ENCODE assay signal across 8 mouse cellular contexts in genomic region chr17:57264972-57265945, GRCm38 (mm10). TPM values are rescaled to one million over a fixed set of nuclear protein-coding genes. Genes with fewer than 3 reads are reported as not detected.
DNase-seq lines count a peak whose midpoint lies in the region; ATAC-seq and TF ChIP-seq lines count a peak whose summit lies in the region.

No protein-coding gene starts in this region.

- no peaks in the 10 kb centered on the region for H3K9me3 ChIP-seq in forebrain, embryonic 16.5 days (ENCODE audit: control insufficient read depth, low read length)
- no peaks in the 10 kb centered on the region for H3K9me3 ChIP-seq in limb, embryonic 14.5 days (ENCODE audit: control insufficient read depth, low read length)
- H3K9me3 ChIP-seq in midbrain, embryonic 12.5 days: no peaks in the 10 kb centered on the region

- H3K4me3 ChIP-seq in forebrain, embryonic 16.5 days (replicated peaks; ENCODE audit: low read length): no peak overlapping the region
- peak overlapping the region; percentile 11 for H3K4me3 ChIP-seq in limb, embryonic 14.5 days (replicated peaks; ENCODE audit: low read length)
- H3K4me3 ChIP-seq in midbrain, embryonic 12.5 days: no peak overlapping the region
- no peak overlapping the region for H3K4me3 ChIP-seq in thymus, adult 2 months (ENCODE audit: control insufficient read depth, insufficient read depth, low read length)

- WGBS in forebrain, embryonic 16.5 days: 24% methylated on average over 21 of the region's 22 CpGs
- 25% methylated on average over 21 of the region's 22 CpGs for WGBS in limb, embryonic 14.5 days
- WGBS in midbrain, embryonic 12.5 days: 30% methylated on average over 21 of the region's 22 CpGs
- WGBS in thymus, adult 2 months: 38% methylated on average over 21 of the region's 22 CpGs

- TF ChIP-seq CTCF in thymus, adult 2 months (IDR thresholded peaks at IDR 0.05; ENCODE audit: borderline replicate concordance, control insufficient read depth, extremely low read depth, insufficient read depth, low read length, poor library complexity): no peak

- H3K9ac ChIP-seq in forebrain, embryonic 16.5 days (replicated peaks; ENCODE audit: low read depth, low read length): no peak overlapping the region
- H3K9ac ChIP-seq in limb, embryonic 14.5 days (ENCODE audit: low read depth, low read length, severe bottlenecking): no peak overlapping the region
- H3K9ac ChIP-seq in midbrain, embryonic 12.5 days (replicated peaks): no peak overlapping the region

- no peaks in the 10 kb centered on the region for H3K36me3 ChIP-seq in forebrain, embryonic 16.5 days (ENCODE audit: control insufficient read depth, insufficient read depth)
- peaks cover 38% of the 10 kb centered on the region for H3K36me3 ChIP-seq in limb, embryonic 14.5 days (ENCODE audit: control insufficient read depth, insufficient read depth, low read length)
- peaks cover 34% of the 10 kb centered on the region for H3K36me3 ChIP-seq in midbrain, embryonic 12.5 days
- H3K36me3 ChIP-seq in thymus, adult 2 months (ENCODE audit: control insufficient read depth, insufficient read depth, low read length): no peaks in the 10 kb centered on the region

- no peak overlapping the region for H3K4me2 ChIP-seq in forebrain, embryonic 16.5 days (ENCODE audit: low read length)
- H3K4me2 ChIP-seq in limb, embryonic 14.5 days (replicated peaks; ENCODE audit: low read depth, low read length, severe bottlenecking): peak overlapping the region; percentile 32
- no peak overlapping the region for H3K4me2 ChIP-seq in midbrain, embryonic 12.5 days (replicated peaks)

- peak; percentile 61 for DNase-seq in layer of hippocampus, adult 11-12 months (ENCODE audit: low spot score)
- DNase-seq in layer of hippocampus, adult 9-10 months (ENCODE audit: low spot score): no peak
- peak; percentile 83 for DNase-seq in cerebellum, adult 11-12 months
- peak; percentile 31 for DNase-seq in limb, embryonic 14.5 days (ENCODE audit: low spot score)
- peak; percentile 49 for DNase-seq in thymus, adult 2 months

- no peak for TF ChIP-seq POLR2A in limb, embryonic 14.5 days (IDR thresholded peaks at IDR 0.05; ENCODE audit: borderline replicate concordance, extremely low read depth, insufficient read depth, insufficient read length)
- no peak for TF ChIP-seq POLR2A in thymus, adult 2 months (IDR thresholded peaks at IDR 0.05; ENCODE audit: control insufficient read depth, extremely low read depth, insufficient read depth, low read length, poor library complexity)

- ATAC-seq in forebrain, embryonic 16.5 days: peak; percentile 38; the same call in 1 of the 2 replicates
- peak; percentile 87 to 88 for ATAC-seq in hematopoietic stem cell, adult 5-6 weeks (replicated peaks in 1 of 2; ENCODE audit: insufficient read depth in 1 of 2, low FRiP score in 2 of 2, low TSS enrichment in 1 of 2, low read depth in 1 of 2, poor library complexity in 2 of 2, severe bottlenecking in 2 of 2)
- ATAC-seq in limb, embryonic 14.5 days (ENCODE audit: low FRiP score, low read depth): peak; percentile 69
- peak; percentile 45; the same call in 1 of the 2 replicates for ATAC-seq in midbrain, embryonic 12.5 days (ENCODE audit: low FRiP score, low read depth)

- no peaks in the 10 kb centered on the region for H3K4me1 ChIP-seq in forebrain, embryonic 16.5 days (replicated peaks; ENCODE audit: control insufficient read depth, insufficient read depth, low read length)
- H3K4me1 ChIP-seq in limb, embryonic 14.5 days (ENCODE audit: control insufficient read depth, insufficient read depth, low read length): 0 out of 2 replicates have a peak, but pooled peaks cover 5% of the 10 kb centered on the region
- H3K4me1 ChIP-seq in midbrain, embryonic 12.5 days: no peaks in the 10 kb centered on the region
- peaks cover 18% of the 10 kb centered on the region for H3K4me1 ChIP-seq in thymus, adult 2 months (replicated peaks; ENCODE audit: control insufficient read depth, insufficient read depth, low read length)

- H3K27ac ChIP-seq in forebrain, embryonic 16.5 days (ENCODE audit: low read length): no peak overlapping the region
- H3K27ac ChIP-seq in limb, embryonic 14.5 days (replicated peaks; ENCODE audit: low read depth, low read length): no peak overlapping the region; the same call in 1 of the 2 replicates
- H3K27ac ChIP-seq in midbrain, embryonic 12.5 days (replicated peaks): no peak overlapping the region
- no peak overlapping the region for H3K27ac ChIP-seq in thymus, adult 2 months (ENCODE audit: control insufficient read depth, insufficient read depth, low read length)

- H3K27me3 ChIP-seq in forebrain, embryonic 16.5 days (replicated peaks; ENCODE audit: control insufficient read depth, insufficient read depth, low read length): no peaks in the 10 kb centered on the region
- no peaks in the 10 kb centered on the region for H3K27me3 ChIP-seq in limb, embryonic 14.5 days (ENCODE audit: control insufficient read depth, insufficient read depth, low read length)
- no peaks in the 10 kb centered on the region for H3K27me3 ChIP-seq in midbrain, embryonic 12.5 days
- H3K27me3 ChIP-seq in thymus, adult 2 months (ENCODE audit: control insufficient read depth, insufficient read depth, low read length): no peaks in the 10 kb centered on the region

RNA-seq across cellular contexts. Expression of gene Vav1, which starts 13.6 kb away (rescaled TPM):
- 1.1 and 1.3 TPM in 2 replicates for polyA plus RNA-seq in forebrain, embryonic 16.5 days (2015; fragmentation: Nextera tagmentation; extraction: Ambion mirVana)
- 238 and 297 TPM in 2 replicates for total RNA-seq in hematopoietic stem cell, adult 5-6 weeks (2017)
- polyA plus RNA-seq in limb, embryonic 14.5 days (2012; rRNA removed): 2.6 and 3.3 TPM in 2 replicates
- 3.8 and 4.6 TPM in 2 replicates for polyA plus RNA-seq in limb, embryonic 14.5 days (2014; fragmentation: Nextera tagmentation; extraction: Ambion mirVana)
- 2.0 and 2.1 TPM in 2 replicates for polyA plus RNA-seq in midbrain, embryonic 12.5 days (2016; fragmentation: Nextera tagmentation; extraction: Ambion mirVana)
- polyA plus RNA-seq in thymus, adult 2 months (2012; rRNA removed): 131 and 137 TPM in 2 replicates

RNA-seq across cellular contexts. Expression of gene Trip10, which starts 16.0 kb away (rescaled TPM):
- 12.0 and 14.2 TPM in 2 replicates for polyA plus RNA-seq in forebrain, embryonic 16.5 days (2015; fragmentation: Nextera tagmentation; extraction: Ambion mirVana)
- total RNA-seq in hematopoietic stem cell, adult 5-6 weeks (2017): 9.4 and 17.9 TPM in 2 replicates
- 40.5 and 46.9 TPM in 2 replicates for polyA plus RNA-seq in limb, embryonic 14.5 days (2012; rRNA removed)
- polyA plus RNA-seq in limb, embryonic 14.5 days (2014; fragmentation: Nextera tagmentation; extraction: Ambion mirVana): 27.1 and 29.8 TPM in 2 replicates
- 23.5 and 26.6 TPM in 2 replicates for polyA plus RNA-seq in midbrain, embryonic 12.5 days (2016; fragmentation: Nextera tagmentation; extraction: Ambion mirVana)
- 10.6 and 14.8 TPM in 2 replicates for polyA plus RNA-seq in thymus, adult 2 months (2012; rRNA removed)

RNA-seq across cellular contexts. Expression of gene Gpr108, which starts 17.0 kb away (rescaled TPM):
- 18.2 and 18.3 TPM in 2 replicates for polyA plus RNA-seq in forebrain, embryonic 16.5 days (2015; fragmentation: Nextera tagmentation; extraction: Ambion mirVana)
- total RNA-seq in hematopoietic stem cell, adult 5-6 weeks (2017): 14.9 and 19.1 TPM in 2 replicates
- polyA plus RNA-seq in limb, embryonic 14.5 days (2012; rRNA removed): 36.4 and 42.7 TPM in 2 replicates
- polyA plus RNA-seq in limb, embryonic 14.5 days (2014; fragmentation: Nextera tagmentation; extraction: Ambion mirVana): 39.6 and 40.8 TPM in 2 replicates
- polyA plus RNA-seq in midbrain, embryonic 12.5 days (2016; fragmentation: Nextera tagmentation; extraction: Ambion mirVana): 23.3 and 24.5 TPM in 2 replicates
- polyA plus RNA-seq in thymus, adult 2 months (2012; rRNA removed): 62.4 and 63.9 TPM in 2 replicates

RNA-seq across cellular contexts. Expression of gene C3, which starts 37.3 kb away (rescaled TPM):
- 0.65 and 1.2 TPM in 2 replicates for polyA plus RNA-seq in forebrain, embryonic 16.5 days (2015; fragmentation: Nextera tagmentation; extraction: Ambion mirVana)
- total RNA-seq in hematopoietic stem cell, adult 5-6 weeks (2017): 28.0 and 125 TPM in 2 replicates
- 0.85 and 1.6 TPM in 2 replicates for polyA plus RNA-seq in limb, embryonic 14.5 days (2012; rRNA removed)
- 0.46 and 0.52 TPM in 2 replicates for polyA plus RNA-seq in limb, embryonic 14.5 days (2014; fragmentation: Nextera tagmentation; extraction: Ambion mirVana)
- 0.50 and 0.64 TPM in 2 replicates for polyA plus RNA-seq in midbrain, embryonic 12.5 days (2016; fragmentation: Nextera tagmentation; extraction: Ambion mirVana)
- polyA plus RNA-seq in thymus, adult 2 months (2012; rRNA removed): 139 and 152 TPM in 2 replicates

Comparison
In these comparisons a context has a peak if more than half of its experiments do, and no peak if none do; other contexts are left out.
1. RNA of gene Vav1, which starts 13.6 kb away (polyA plus RNA-seq): 131 to 137 TPM in thymus, adult 2 months; 2.6 to 4.6 TPM in limb, embryonic 14.5 days, 2.0 to 2.1 TPM in midbrain, embryonic 12.5 days and 1.1 to 1.3 TPM in forebrain, embryonic 16.5 days; every median in the first group is over 10 times any median in the second.
2. Peak in every context shown above with its lines, with median percentiles within 50 percentile points of each other: ATAC-seq.